Mouse (Mus musculus) spleen, postnatal 36 days (tissue): ENCODE measurements at regions not wholly inside any gene's neighbourhood (a gene's known extent, or its start where the extent isn't known, plus 50 kb on each side); places are given as distances from the start of the nearest gene placed in this dataset.

ENCODE experiments used
- DNase-seq, 2 experiments: peaks; one replicate each; pipeline ENCODE4 v3.0.0; 2022; ENCODE audit warnings: low spot score in 2 of 2, mixed read lengths in 1 of 2

- no peak for DNase-seq
Observed at GRCm38 (mm10) chr2:160421216-160421911, 54.5 kb upstream of the Mafb start.

DNA sequence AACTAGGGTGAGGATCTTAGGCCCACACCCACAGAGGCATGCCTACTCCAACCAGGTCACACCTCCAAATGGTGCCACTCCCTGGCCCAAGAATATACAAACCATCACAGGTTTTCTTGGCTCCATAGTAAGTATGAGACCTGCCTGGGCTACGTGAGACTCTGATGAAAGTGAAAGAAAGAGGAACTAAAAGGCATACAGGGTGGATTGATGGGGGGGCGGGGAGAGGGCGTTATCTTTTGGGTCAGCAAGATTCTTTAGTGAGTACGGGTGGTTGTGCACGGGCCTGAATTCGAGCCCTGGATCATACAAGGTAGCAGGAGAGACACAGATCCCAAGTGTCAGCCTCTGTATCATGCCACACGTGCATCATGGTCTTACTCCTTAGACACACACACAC is 57.6 kb upstream of the Mafb start:
- no peak for DNase-seq

DNA sequence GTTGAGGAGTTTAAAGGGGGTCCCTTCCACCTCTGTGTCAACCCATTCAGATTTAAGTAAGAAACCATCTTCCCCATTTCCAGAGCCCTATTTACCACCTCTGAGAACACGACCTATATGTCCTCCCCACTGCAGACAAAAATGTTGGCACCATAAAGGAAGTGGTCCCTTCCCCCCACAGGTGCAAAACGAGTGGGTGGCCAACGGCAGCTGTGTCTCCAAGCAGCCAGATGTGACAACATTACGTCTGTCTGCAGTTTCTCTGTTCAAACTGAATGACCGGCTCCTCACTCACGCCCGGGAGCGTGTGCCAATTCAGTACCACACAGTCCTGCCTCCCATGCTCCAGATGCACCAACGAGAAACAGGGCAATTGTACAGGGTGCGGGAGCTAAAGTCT is 60.6 kb upstream of the Mafb start:
- DNase-seq, result no peak

DNA sequence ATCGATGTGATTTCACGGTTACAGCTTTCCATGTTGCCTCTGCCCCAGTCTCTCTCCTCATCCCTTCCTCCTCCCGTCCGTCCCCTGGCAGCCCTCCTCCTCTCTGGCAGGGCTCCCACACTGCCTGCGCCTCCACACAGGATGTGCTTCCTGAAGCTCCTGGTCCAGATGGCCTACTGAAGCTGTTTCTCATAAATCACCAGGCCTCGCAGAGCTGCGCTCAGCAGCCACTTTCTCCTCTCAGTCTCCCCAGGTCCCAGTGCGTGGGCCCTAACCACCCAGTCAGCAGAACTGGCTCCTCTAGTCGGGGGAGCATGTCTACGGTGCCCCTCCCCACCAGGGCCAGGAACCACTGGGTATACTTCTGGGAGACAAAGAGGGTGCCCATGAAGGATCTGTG is 66.4 kb upstream of the Mafb start:
- DNase-seq, result no peak

DNA sequence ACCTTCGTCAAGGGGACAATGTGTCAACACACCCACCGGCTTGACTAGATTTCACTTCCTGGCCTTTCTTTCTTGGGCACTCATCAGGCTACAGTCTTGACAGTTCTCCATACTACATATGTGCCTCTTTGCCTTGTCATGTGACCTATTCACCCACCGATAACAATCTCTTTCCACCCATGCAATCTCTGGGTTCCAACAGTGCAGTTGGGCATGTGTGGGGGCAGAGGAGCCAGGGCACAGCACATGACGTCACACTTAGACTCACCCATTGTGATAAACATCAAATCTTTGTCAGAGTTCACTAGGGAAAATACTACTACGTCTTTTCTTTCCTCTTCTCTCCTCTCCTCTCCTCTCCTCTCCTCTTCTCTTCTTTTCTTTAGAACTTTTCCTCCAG is 67.8 kb upstream of the Mafb start:
- DNase-seq, result no peak

GRCm38 (mm10) chr2:160435622-160436021 is 68.8 kb upstream of the Mafb start:
- no peak for DNase-seq

DNA sequence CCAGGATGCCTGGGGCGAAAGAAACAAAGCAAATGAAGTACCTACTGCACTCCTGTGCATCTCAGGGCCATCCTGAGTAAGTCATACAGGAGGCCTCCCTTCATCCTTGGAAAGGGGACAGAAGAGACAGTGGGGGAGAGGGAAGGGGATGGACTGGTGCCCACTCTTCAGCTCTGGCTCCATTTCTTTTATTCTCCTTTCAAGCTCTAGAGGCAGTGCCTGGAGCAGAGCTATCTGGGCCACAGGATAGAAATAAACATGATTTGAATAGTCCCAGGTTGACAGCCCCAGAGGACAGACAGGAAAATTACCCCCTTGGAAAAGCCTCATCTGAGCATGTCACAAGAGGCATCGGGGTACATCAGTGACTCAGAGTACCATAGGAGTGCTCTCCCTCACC is 72.2 kb upstream of the Mafb start:
- DNase-seq, result no peak

DNA sequence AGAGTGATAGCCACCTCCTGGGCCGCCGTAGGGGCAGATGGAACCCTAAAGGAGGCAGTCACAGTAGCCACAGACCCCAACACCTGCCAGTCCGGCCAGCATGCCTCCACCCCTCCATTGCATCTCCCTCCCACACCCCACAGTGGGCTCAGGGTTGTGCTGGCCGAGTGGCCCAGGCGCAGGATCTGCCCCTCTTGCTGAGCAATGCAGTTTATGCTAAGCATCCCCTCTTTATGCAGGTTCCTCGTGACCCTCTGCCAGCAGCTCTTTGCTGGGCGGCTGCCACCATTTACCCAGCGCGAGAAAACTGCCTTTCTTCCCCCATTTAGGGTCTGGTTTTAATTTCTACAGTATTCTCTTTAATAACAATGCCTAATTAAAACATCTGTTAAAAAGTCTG is 73.4 kb upstream of the Mafb start:
- no peak for DNase-seq

DNA sequence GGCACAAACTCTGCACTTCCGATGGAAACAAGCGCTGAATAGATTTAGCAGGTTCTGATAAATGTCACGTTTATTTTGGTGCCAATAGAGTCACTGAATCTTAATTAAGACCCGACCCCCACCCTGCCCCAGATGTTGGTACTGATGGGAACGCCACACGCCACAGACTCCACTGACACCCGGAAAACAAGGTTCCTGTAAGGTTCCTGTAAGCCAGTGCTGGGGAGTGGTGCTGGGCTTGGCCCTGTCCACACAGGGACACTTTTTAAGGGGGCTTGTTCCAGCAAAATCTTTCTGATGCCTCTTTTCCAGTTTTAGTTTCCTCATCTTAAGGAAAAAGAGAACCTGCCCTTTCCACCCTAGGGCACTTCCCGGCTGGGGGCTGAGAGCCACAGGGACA is 84.2 kb upstream of the Mafb start:
- no peak for DNase-seq

DNA sequence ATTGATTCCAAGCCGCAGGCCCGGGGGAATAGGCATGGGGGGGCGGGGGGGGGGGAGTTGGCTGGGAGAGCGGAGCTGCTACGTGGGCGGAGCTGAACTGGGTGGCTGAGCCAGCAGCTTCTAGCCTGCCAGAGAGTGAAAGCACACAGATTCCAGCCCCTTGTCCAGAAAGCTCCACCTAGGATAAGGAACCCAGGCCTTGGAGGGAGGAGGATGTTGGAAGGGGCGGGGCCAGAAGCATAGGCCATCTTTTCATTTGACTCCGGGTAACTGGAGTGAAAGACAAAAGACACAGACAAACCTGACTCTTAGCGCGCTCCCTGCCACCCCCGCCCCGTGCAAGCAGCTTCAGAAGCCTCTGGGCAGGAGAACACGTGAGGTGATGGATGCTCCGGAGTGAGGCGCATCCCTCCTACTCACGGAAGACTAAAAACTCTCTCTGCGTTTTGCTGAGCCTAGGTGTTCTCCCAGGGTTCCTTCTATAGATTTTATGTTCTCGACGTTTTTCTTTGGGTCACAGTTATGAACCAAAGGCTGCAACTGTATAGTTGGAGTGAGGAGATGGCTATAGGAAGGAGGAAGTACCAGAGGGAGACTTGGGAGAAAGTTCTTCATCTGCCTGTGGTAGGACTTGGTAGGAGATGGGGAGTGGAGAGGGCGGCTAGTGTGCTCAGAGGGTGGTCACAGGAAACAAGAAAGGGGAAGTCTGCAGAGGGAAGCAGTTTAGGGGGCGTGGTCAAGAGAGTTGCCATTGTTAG is 84.8 kb upstream of the Mafb start:
- DNase-seq, result peak; percentile 61 to 69

- DNase-seq, result no peak
Observed at GRCm38 (mm10) chr2:160452239-160452530, 85.3 kb upstream of the Mafb start.

- DNase-seq, result no peak
Observed at GRCm38 (mm10) chr2:160452730-160453129, 85.9 kb upstream of the Mafb start.

GRCm38 (mm10) chr2:160455617-160456016 is 88.8 kb upstream of the Mafb start:
- DNase-seq, result no peak

GRCm38 (mm10) chr2:160456681-160457080 is 89.8 kb upstream of the Mafb start:
- no peak for DNase-seq

GRCm38 (mm10) chr2:160471561-160471960 is 104.7 kb upstream of the Mafb start:
- no peak for DNase-seq

GRCm38 (mm10) chr2:160476181-160476580 is 109.3 kb upstream of the Mafb start:
- no peak for DNase-seq

DNA sequence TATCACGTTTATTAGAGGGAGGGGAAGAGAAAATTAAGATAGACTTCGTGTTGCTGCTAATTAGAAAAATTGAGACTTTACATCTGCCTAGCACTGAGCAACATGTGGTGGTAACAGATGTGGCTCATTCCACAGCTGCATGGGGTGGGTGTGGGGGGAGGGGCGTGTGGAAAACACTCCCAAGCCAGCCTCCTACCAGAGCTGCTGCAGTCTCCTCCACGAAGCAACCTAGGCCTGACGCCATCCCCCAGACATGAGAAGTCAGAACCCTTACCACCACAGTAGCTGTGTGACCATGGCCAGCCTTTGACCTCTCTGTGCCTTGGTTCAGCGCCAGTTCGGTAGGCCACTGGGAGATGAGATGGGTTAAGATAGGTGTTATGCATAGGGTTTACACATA is 112.4 kb upstream of the Mafb start:
- no peak for DNase-seq

GRCm38 (mm10) chr2:160485097-160485496 is 118.2 kb upstream of the Mafb start:
- no peak for DNase-seq

- no peak for DNase-seq
Observed at GRCm38 (mm10) chr2:160485515-160485914, 118.7 kb upstream of the Mafb start.

DNA sequence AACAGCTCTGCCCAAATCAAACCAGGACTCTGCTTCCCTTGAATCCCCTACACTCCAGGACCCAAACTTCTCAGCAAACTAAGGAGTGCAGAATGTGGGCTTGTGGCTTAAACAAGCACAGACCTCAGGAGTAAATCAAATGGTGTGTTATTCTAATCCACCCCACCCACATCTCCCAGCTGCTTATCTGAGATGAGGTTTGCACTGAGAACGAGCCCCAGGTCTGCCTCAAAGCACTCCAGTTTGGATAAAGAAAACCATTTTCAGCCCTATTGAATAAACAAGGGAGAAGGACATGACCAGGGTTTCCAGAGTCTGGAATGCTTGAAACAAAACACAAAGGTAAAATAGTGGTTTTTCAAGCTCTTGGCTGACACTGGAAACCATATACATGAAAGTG is 132.9 kb upstream of the Mafb start:
- no peak for DNase-seq

- no peak for DNase-seq
Observed at GRCm38 (mm10) chr2:160502901-160503300, 136.0 kb upstream of the Mafb start.

- DNase-seq, result no peak
Observed at GRCm38 (mm10) chr2:160503597-160504393, 136.9 kb upstream of the Mafb start.

DNA sequence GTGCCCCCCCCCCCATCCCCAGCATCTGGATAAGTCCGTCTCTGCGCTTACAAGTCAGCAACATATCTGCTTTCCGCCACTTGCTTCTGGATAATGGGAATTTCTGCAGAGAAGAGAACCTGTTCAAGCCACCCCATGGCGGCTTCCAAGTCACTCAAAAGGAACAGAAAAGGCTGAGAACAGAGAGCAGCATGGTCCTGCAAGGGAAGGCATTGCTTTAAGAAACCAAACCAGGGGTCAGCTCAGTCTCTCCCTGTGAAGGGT is 137.5 kb upstream of the Mafb start:
- no peak for DNase-seq
